Mouse (Mus musculus): ENCODE results near the gene Add3. TPM values are rescaled to one million over a fixed set of nuclear protein-coding genes. Genes with fewer than 3 reads are reported as not detected.

Gene Add3
- polyA plus RNA-seq (2015; fragmentation: Nextera tagmentation; extraction: Ambion mirVana): 66.5 and 72.9 TPM in 2 replicates

GRCm38 (mm10) chr19:53140044-53140803, at the start of gene Add3:
Add3 (plus strand) TSS chr19:53140443.
- peak within 1 kb of the TSS; percentile 82 for H3K4me2 ChIP-seq (ENCODE audit: low read length)
- 5% methylated on average over 24 of the region's 24 CpGs for WGBS
- DNase-seq (ENCODE audit: low spot score) (peak; percentile 74), ATAC-seq (replicated peaks; ENCODE audit: low FRiP score, low read depth) (no peak)
- no peaks in the 10 kb centered on the region for H3K36me3 ChIP-seq (ENCODE audit: insufficient read depth, low read length)
- peak within 1 kb of the TSS; percentile 75 for H3K9ac ChIP-seq (ENCODE audit: low read depth, low read length)
- H3K27me3 ChIP-seq (ENCODE audit: insufficient read depth, low read length): no peaks in the 10 kb centered on the region
- H3K4me3 ChIP-seq (replicated peaks; ENCODE audit: low read depth, low read length): peak within 1 kb of the TSS; percentile 48
- H3K27ac ChIP-seq: peak within 1 kb of the TSS; percentile 90
- no peak for TF ChIP-seq CTCF (IDR thresholded peaks at IDR 0.05; ENCODE audit: low read depth)
- no peaks in the 10 kb centered on the region for H3K9me3 ChIP-seq (replicated peaks; ENCODE audit: low read length)
- H3K4me1 ChIP-seq (replicated peaks; ENCODE audit: insufficient read depth, low read length): peaks cover 12% of the 10 kb centered on the region

DNA sequence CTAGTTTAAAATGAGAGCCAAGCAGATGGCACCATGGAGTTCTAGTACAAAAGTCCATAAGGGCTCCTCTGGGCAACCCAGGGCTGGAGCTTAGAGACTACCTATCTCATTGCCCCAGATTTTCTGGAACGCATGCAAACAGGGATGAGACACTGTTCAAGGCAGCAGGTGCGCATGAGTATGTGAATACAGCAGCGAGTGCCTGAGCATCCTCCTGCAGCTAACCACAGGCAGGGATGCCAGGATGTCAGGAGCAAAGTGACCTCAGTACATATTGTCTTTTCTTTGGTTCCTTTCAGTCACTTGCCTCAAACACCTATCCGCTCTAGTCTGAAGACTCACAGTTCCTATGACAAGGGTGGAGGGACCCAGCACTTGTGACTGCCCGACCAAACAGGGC, 49.6 kb upstream of the Add3 start:
- H3K4me1 ChIP-seq (replicated peaks; ENCODE audit: insufficient read depth, low read length): peaks cover 8% of the 10 kb centered on the region; the same call in 1 of the 2 replicates
- 93% methylated on average over 5 of the region's 5 CpGs for WGBS
- no peak for TF ChIP-seq CTCF (IDR thresholded peaks at IDR 0.05; ENCODE audit: low read depth)
- no peaks in the 10 kb centered on the region for H3K9me3 ChIP-seq (replicated peaks; ENCODE audit: low read length)
- no peak overlapping the region for H3K27ac ChIP-seq
- no peak overlapping the region for H3K4me3 ChIP-seq (replicated peaks; ENCODE audit: low read depth, low read length)
- H3K27me3 ChIP-seq (ENCODE audit: insufficient read depth, low read length): no peaks in the 10 kb centered on the region
- no peak overlapping the region for H3K4me2 ChIP-seq (ENCODE audit: low read length)
- H3K36me3 ChIP-seq (ENCODE audit: insufficient read depth, low read length): no peaks in the 10 kb centered on the region
- DNase-seq (ENCODE audit: low spot score) (no peak), ATAC-seq (replicated peaks; ENCODE audit: low FRiP score, low read depth) (no peak)
- no peak overlapping the region for H3K9ac ChIP-seq (ENCODE audit: low read depth, low read length)

GRCm38 (mm10) chr19:53092251-53092650, 48.0 kb upstream of the Add3 start:
- DNase-seq (ENCODE audit: low spot score): no peak
- no peak for ATAC-seq (replicated peaks; ENCODE audit: low FRiP score, low read depth)
- H3K9ac ChIP-seq (ENCODE audit: low read depth, low read length): no peak overlapping the region
- H3K4me3 ChIP-seq (replicated peaks; ENCODE audit: low read depth, low read length): no peak overlapping the region
- H3K9me3 ChIP-seq (replicated peaks; ENCODE audit: low read length): no peaks in the 10 kb centered on the region
- H3K27me3 ChIP-seq (ENCODE audit: insufficient read depth, low read length): no peaks in the 10 kb centered on the region
- no peak overlapping the region for H3K27ac ChIP-seq
- no peaks in the 10 kb centered on the region for H3K4me1 ChIP-seq (replicated peaks; ENCODE audit: insufficient read depth, low read length)
- WGBS: 80% methylated on average over 6 of the region's 6 CpGs
- no peak for TF ChIP-seq CTCF (IDR thresholded peaks at IDR 0.05; ENCODE audit: low read depth)
- no peaks in the 10 kb centered on the region for H3K36me3 ChIP-seq (ENCODE audit: insufficient read depth, low read length)
- no peak overlapping the region for H3K4me2 ChIP-seq (ENCODE audit: low read length)

DNA sequence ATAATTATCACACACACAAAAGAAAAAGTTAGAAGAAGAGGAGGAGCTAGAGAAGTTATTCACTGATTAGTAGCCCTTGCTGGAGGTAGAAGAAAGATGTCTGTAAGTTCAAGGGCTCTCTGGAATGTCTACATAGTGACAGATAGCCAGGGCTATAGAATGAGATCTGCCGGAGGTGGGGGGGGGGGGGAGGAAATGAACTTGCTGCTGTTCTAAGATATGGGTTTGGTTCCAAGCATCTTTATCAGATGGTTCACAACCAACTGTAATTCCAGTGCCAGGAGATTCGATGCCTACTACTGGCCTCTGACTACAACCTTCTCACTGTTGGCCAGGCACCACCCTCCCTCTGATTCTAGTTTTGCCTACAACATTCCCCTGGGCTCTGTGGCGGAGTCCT, 46.9 kb upstream of the Add3 start:
- no peaks in the 10 kb centered on the region for H3K36me3 ChIP-seq (ENCODE audit: insufficient read depth, low read length)
- H3K9me3 ChIP-seq (replicated peaks; ENCODE audit: low read length): no peaks in the 10 kb centered on the region
- H3K4me3 ChIP-seq (replicated peaks; ENCODE audit: low read depth, low read length): no peak overlapping the region
- TF ChIP-seq CTCF (IDR thresholded peaks at IDR 0.05; ENCODE audit: low read depth): no peak
- no peaks in the 10 kb centered on the region for H3K27me3 ChIP-seq (ENCODE audit: insufficient read depth, low read length)
- WGBS: 67% methylated on average over 3 of the region's 3 CpGs
- ATAC-seq (replicated peaks; ENCODE audit: low FRiP score, low read depth): no peak
- DNase-seq (ENCODE audit: low spot score): no peak
- no peaks in the 10 kb centered on the region for H3K4me1 ChIP-seq (replicated peaks; ENCODE audit: insufficient read depth, low read length)
- H3K9ac ChIP-seq (ENCODE audit: low read depth, low read length): no peak overlapping the region
- H3K27ac ChIP-seq: no peak overlapping the region
- H3K4me2 ChIP-seq (ENCODE audit: low read length): no peak overlapping the region

DNA sequence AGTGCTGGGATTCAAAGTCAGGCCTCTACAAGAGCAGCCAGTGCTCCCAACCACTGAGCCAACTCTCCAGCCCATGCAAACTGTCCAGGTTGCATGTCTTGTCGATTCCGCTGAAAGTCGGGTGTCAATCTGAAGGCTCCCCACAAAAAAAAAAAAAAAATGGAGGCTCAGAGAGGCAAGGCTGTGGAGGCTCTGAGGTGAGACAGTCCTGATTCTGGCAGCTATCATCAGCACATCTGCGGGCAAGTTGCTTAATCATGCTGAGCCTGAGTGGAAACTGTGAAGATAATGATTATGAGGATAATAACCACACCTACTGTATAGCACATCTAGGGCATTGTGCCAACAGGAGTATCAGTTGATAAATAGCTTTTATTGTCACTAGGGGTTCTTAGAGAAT, 45.6 kb upstream of the Add3 start:
- Histone ChIP-seq H3K27me3 (ENCODE audit: insufficient read depth, low read length) (no peaks in the 10 kb centered on the region), H3K4me1 (replicated peaks; ENCODE audit: insufficient read depth, low read length) (no peaks in the 10 kb centered on the region), H3K36me3 (ENCODE audit: insufficient read depth, low read length) (no peaks in the 10 kb centered on the region), H3K27ac (no peak overlapping the region), H3K9me3 (replicated peaks; ENCODE audit: low read length) (no peaks in the 10 kb centered on the region), H3K9ac (ENCODE audit: low read depth, low read length) (no peak overlapping the region), H3K4me2 (ENCODE audit: low read length) (no peak overlapping the region), H3K4me3 (replicated peaks; ENCODE audit: low read depth, low read length) (no peak overlapping the region)
- TF ChIP-seq CTCF (IDR thresholded peaks at IDR 0.05; ENCODE audit: low read depth): no peak
- ATAC-seq (replicated peaks; ENCODE audit: low FRiP score, low read depth) (no peak), DNase-seq (ENCODE audit: low spot score) (no peak)
- WGBS: 89% methylated on average over 4 of the region's 4 CpGs

DNA sequence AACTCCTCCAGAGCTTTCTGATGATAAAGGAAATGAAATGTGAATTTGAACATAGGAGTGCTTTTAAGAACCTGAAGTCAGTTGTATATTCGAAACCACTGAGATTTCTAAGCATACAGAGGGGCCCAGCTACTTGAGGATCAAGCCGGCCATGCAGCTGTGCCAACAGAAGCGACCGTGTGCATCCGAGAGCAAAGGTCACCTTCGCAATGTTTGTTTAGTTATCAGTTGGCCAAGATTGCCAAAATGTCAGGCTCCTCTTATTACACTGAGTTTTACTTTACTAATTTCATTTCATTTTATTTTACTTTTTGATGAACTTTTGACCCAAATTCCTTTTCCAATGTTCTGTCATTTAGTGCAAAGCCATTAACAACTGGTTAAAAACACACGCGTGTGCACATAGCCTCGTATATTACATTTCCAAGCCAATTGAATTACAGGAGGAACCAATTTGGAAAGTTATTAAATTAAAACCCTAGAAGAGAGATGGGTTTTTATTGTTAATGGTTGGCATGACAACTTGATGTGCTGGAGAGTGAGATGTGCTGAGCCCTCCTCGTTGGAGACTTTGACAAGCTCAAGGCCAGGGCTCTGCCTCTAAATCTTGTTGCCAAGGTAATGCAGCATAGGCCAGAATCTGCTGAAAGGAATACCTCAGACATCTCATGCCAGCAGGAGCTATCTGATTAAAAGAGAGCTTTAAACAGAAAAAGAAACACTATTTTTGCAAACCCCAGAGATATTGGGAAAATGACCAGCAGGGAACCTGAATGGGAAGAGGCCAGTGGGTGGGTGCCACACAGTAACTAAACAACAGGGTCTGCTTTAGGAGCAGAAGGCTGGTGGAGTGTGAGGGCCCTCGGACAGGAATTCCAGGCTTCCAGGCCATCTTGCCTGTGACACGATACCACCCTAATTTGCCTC, 38.6 kb upstream of the Add3 start:
- Histone ChIP-seq H3K9me3 (replicated peaks; ENCODE audit: low read length) (no peaks in the 10 kb centered on the region), H3K4me2 (ENCODE audit: low read length) (no peak overlapping the region), H3K4me1 (replicated peaks; ENCODE audit: insufficient read depth, low read length) (no peaks in the 10 kb centered on the region), H3K9ac (ENCODE audit: low read depth, low read length) (no peak overlapping the region), H3K36me3 (ENCODE audit: insufficient read depth, low read length) (no peaks in the 10 kb centered on the region), H3K27me3 (ENCODE audit: insufficient read depth, low read length) (no peaks in the 10 kb centered on the region), H3K27ac (no peak overlapping the region), H3K4me3 (replicated peaks; ENCODE audit: low read depth, low read length) (no peak overlapping the region)
- DNase-seq (ENCODE audit: low spot score) (no peak), ATAC-seq (replicated peaks; ENCODE audit: low FRiP score, low read depth) (no peak)
- TF ChIP-seq CTCF (IDR thresholded peaks at IDR 0.05; ENCODE audit: low read depth): no peak
- 48% methylated on average over 12 of the region's 12 CpGs for WGBS
